Mouse (Mus musculus): ENCODE measurements around the gene Il18.
"Not testable (repeated sequence)": the region's sequence is repeated elsewhere in the genome, so short reads cannot be mapped to it uniquely, and the experiment has no call there.

Il18 gene

DNA sequence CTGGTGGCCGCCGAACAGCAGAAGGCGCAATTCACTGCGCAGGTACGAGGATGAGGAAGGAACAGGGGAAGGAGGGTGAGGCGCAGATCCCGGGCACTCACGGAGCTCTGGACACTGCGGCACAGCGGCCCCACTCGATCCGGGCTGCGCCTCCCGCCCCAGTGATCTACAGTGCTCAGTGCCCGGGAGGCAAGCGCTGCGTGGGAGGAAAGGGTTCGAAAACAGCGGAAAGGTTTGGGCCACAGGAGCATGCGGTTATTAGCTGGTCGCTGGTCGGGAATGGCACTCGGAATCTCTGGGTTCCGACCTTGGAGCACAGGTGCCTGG lies 49.3 kb downstream of the Il18 start:
- DNase-seq (ENCODE audit: low spot score) = no peak

DNA sequence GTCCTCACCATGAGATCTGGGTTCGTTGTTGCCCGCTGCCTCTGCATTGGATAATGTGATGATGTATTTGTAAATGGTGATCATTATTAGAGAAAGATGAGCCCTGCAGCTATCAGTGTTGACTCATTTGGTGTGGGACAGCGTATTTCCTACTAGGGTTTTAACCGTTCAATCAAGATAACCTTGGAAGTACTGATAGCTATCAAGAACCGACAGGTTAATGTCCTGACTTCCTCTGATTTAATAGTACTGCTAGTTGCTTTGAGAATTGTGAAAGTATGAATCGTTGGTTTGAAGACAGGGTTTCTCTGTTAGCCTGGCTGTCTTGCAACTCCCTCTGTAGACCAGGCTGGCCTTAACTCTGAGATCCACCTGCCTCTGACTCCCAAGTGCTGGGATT lies 49.7 kb downstream of the Il18 start:
- no peak for DNase-seq (ENCODE audit: low spot score)

DNA sequence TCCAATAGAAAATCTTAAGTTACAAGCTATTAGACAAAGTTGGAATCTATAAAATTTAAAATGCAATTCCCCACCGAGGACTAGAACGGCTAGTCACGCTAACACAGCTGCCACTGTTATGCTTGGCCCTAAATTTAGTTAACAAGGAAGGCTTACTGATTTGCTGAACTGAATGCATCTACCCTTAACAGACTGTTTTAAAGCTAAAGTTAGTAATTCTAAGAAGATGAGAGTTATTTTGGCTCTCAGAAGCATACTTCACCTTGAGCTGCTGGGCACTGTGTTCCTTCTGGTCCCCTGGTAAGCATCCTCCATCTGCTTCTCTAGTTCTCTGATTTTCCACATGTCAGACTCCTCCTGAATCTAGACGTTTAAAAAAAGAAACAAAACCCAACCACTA lies 57.5 kb downstream of the Il18 start:
- DNase-seq (ENCODE audit: low spot score) = no peak

DNA sequence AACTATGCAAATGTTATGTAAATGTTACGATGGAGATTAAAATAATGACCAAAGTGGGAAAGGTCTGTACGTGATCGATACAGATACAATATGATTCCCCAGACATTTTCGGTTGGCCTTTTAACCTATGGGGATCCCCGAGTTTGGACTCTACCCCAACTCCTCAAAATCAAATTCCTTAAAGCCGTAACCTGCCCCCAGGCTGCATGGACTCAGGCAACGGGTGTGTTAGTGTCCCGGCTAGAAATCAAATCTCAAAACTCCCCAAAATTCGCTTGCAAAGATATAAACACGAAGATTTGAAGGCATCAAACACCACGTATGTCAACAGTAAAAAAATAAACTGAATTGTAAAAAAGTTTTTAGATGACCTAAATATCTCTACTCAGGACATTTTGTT lies 61.5 kb downstream of the Il18 start:
- DNase-seq (ENCODE audit: low spot score) = no peak

DNA sequence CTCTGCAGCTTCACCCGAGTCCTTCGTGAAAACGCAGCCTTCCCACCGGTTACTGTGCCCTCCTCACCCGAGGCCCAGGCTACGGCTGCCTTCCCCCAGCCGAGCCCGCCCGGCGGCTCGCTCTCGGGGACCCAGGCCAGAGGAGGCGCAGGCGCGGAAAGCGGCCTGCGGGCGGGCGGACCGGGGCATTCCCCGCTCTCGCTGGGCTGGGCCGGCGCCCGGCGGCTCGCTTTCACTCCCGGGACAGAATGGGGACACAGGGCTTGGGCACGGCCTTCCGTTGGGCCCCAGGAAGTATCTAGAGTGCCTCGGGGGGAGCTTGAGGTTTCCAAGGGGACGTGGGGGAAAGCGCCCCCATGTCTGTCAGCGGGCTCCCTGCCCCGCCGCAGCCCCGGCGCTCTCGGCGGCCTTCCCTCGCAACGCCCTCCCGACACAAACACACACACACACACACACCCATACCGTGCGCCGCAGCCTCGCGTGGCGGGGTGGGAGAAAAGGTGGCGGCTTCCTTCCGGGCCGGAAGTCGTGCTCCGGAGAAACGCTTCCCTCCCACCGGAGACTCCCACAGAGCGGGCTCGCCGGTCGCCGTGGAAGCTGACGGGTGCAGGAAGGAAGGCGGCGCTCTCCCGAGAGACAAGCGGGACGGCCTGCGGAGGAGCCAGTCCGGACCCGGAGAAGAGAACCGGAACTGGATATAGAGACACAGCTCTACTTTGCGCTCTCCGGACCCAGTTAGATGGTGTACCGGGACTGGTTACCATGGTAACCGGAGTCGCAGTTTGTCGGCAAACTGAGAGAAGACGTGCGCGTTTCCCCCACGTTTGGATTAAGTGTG lies 62.4 kb downstream of the Il18 start, which contains the start of the genes Pih1d2 and Nkapd1:
Gene Pih1d2, plus strand, starts transcription at position 556 of the 838 bp plus-strand sequence.
Gene Nkapd1, minus strand, starts transcription at position 699 of the 838 bp plus-strand sequence.
- DNase-seq (ENCODE audit: low spot score) = peak; percentile 91

DNA sequence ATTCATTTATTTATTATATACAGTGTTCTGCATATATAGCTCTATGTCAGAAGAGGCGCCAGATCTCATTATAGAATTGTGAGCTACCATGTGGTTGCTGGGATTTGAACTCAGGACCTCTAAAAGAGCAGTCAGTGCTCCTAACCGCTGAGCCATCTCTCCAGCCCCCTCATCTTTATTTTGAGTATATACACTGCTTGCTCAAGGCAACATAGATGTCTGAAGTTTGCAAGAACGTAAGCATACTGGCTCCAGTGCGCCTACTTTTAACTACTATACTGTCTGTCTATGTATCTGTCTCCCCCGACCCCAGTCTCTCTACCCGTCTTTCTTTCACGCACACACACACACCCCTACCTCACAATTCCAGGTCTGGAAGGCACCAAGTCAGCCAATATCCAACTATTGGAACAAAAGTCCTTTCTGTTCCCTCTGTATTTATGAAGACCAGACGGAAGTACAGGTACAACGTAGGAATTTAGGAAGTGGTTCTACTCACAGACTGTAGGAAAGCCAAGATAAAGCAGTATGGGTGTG lies 63.2 kb downstream of the Il18 start:
- no peak for DNase-seq (ENCODE audit: low spot score)

DNA sequence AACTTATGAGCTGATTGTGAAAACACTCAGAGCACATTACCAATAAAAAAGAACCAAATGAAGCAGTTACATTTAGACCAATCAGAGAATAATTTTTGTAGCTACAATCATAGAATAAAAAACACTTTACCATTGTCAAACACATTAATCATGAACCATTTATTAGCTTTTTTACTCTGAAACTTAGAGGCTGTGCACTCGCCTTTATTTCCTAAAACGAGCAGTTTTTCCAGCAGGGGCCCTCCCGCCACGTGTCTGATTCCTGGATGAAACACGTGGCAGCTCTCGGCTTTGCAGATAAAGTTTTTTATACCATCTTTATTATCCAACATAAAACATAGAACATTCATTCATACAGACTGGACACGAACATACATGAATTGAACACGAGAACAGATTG lies 76.3 kb downstream of the Il18 start:
- not testable (repeated sequence) for DNase-seq (ENCODE audit: low spot score)
